Mouse (Mus musculus): ENCODE results near the gene Tctn1.

The Tctn1 gene

DNA sequence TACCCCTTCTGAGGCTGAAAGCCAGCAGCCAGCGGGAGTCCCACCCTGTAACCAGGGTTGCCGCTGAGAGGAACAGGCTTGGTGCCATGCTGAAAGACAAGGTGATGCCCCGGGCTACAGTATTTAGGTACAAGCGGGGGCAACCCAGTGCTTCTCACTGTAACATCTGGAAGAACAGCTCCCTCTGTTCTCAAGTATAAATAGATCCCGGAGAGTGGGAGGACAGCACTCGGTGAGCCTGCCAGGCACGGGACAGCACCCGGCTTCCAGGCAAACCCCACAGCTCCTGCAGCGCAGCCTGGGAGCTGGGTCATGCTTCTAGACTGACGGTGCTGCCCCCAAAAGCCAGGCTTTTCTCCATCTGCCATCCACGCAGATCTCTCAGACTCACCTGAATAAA, 16.7 kb downstream of the Tctn1 start:
- DNase-seq (ENCODE audit: inconsistent ontology term): no peak

GRCm38 (mm10) chr5:122246547-122247167, 17.6 kb downstream of the Tctn1 start:
- DNase-seq (ENCODE audit: inconsistent ontology term): no peak

DNA sequence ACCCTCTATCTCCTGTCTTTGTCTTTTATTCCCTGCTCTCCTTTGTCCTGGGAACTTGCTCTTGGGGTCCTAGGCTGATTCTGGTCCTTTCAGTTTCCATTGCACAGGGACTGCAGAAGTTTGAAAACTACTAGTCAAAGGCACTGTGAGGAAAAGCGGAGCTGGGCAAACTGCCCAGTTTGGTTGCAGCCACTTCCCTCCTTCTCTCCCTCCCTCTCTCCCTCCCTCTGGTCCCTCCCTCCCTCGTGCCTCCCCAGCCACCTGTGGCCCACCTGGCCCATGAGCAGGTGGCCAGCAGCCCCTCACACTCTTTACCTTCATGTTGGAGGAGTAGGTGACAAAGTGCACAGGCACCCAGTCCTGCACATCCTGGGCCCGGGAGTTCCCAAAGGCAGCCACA, 19.1 kb downstream of the Tctn1 start:
- no peak for DNase-seq (ENCODE audit: inconsistent ontology term)

- DNase-seq (ENCODE audit: inconsistent ontology term): no peak
Measured at GRCm38 (mm10) chr5:122243781-122244523, 20.3 kb downstream of the Tctn1 start.

GRCm38 (mm10) chr5:122242521-122243123, 21.6 kb downstream of the Tctn1 start:
- DNase-seq (ENCODE audit: inconsistent ontology term): no peak

- DNase-seq (ENCODE audit: inconsistent ontology term): no peak
Measured at GRCm38 (mm10) chr5:122240989-122241388, 23.3 kb downstream of the Tctn1 start.

GRCm38 (mm10) chr5:122240521-122240920, 23.7 kb downstream of the Tctn1 start:
- no peak for DNase-seq (ENCODE audit: inconsistent ontology term)

- no peak for DNase-seq (ENCODE audit: inconsistent ontology term)
Measured at GRCm38 (mm10) chr5:122239618-122240017, 24.6 kb downstream of the Tctn1 start.

DNA sequence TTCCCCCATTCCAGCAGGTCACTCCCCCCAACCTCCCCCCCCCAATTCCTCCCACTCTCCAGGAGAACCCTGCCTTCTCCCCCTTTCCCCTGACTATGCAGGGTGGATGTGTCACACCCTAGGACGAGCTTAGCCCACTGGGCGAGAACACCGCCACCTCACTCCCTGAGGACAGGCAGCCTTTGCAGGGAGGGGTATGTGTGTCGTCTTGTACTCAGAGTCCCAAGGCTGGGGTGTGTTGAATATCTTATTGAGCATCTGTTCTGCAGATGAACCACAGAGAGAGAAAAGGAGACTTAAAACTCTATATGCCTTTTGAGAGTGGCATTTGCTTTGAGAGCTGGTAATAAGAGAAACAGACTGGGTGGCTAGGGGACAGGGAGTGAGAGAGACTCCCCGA, 27.1 kb downstream of the Tctn1 start:
- DNase-seq (ENCODE audit: inconsistent ontology term): no peak

DNA sequence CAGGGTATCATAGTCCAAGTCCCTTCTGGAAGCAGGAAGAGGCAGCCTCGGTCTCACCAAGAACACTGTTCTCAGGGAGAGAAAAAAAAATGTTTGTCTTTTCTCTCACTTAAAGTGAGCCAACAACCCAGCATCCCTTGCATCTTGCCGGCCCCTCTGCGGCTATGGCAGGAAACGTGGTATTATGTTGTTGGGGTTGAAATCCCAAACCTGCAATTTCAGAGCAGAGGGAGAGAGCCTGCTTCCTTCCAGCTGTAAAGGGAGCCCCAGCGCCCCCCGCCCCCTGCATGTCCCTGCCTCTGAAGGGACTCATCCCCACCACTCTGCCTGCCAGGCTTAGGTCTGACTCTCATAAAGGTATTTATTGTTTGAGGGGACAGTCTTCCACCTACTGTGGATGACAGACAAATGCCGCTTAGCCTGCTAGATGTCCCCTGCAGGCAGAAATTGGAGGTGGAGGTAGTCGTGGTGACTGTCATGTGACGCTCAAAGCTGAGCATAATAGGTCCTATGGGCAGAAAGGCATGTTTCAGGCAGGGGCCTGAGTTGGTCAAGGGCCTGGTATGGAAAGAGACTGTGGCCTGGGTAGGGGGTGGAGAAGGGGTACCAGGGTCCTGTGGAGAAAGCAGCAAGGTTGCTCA, 28.9 kb downstream of the Tctn1 start:
- no peak for DNase-seq (ENCODE audit: inconsistent ontology term)

DNA sequence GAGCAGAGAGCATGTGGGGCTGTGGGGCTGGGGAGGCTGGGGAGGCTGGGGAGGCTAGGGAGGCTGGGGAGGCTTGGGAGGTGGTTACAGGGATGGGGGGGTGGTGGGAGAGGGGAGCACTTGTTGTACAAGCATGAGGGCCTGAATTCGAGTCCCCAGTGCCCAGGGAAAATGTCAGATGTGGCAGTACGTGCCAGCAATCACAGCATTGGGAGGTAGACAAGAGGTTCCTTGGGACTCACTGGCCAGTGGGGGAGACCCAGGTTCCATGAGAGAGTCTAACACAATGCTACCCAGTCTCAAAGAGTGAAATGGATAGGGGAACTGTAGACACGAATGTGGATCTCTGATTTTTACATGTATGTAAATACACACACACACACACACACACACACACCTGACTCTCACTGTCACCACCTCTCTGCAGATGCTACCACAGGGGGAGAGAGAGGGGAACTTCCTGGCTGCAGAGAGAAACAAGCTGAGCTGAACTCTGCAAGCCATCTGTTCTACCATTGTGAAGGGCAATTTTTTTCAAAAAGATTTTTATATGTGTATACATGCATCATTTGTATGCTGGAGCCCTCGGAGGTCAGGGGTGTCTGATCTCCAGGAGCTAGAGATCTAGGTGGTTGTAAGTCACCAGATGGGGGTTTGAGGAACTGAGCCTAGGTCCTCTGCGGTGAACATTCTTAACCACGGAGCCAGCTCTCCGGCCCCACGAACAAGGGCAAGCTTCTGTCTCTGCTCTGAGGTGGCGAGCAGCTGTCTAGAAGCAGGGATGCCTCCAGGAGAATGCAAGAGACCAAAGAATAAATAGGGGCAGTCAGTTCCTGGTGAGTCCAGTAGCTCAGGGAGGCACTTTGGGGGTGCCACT, 29.7 kb downstream of the Tctn1 start:
- DNase-seq (ENCODE audit: inconsistent ontology term): no peak

GRCm38 (mm10) chr5:122233695-122234094, 30.6 kb downstream of the Tctn1 start:
- no peak for DNase-seq (ENCODE audit: inconsistent ontology term)

GRCm38 (mm10) chr5:122233077-122233581, 31.1 kb downstream of the Tctn1 start:
- no peak for DNase-seq (ENCODE audit: inconsistent ontology term)

GRCm38 (mm10) chr5:122232004-122232403, 32.3 kb downstream of the Tctn1 start:
- no peak for DNase-seq (ENCODE audit: inconsistent ontology term)

DNA sequence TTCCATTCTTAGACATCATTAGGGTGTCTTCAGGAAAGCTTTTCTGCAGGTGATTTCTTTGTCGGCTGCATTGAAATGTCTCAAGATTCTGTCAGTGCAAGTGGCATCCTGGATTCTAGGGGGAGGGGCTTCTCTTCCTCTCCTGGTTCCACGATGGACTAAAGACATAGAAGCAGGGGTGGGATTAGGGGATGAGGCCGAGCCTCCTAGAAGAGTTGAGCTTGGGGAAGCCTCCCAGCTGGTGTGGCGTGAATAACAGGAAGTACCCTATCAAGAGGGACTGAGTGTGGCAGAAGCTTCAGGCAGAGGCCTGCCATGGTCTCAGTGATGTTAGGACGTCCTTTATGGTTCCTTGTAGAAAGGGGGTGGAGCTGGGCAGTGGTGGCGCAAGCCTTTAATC, 32.8 kb downstream of the Tctn1 start:
- DNase-seq (ENCODE audit: inconsistent ontology term): no peak

- no peak for DNase-seq (ENCODE audit: inconsistent ontology term)
Measured at GRCm38 (mm10) chr5:122230816-122231215, 33.4 kb downstream of the Tctn1 start.

DNA sequence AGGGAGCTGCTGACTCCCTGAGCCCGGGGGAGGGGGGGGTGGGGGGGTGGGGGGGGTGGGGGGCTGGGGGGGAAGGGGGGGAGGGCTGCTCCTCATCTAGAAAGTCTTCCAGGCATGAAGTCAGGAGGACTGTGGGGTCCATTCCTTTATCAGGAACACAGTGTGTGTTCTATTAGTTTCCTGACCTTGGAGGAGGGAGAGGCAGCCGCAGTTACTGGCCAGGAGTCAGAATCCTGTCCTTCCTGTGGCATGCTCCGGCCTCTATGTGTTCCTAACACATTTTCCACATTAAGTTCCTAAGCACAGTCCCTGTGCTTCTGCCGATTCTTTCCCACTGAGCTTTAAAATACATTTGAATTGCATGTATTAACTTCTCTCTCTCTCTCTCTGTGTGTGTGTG, 35.5 kb downstream of the Tctn1 start:
- DNase-seq (ENCODE audit: inconsistent ontology term): no peak

DNA sequence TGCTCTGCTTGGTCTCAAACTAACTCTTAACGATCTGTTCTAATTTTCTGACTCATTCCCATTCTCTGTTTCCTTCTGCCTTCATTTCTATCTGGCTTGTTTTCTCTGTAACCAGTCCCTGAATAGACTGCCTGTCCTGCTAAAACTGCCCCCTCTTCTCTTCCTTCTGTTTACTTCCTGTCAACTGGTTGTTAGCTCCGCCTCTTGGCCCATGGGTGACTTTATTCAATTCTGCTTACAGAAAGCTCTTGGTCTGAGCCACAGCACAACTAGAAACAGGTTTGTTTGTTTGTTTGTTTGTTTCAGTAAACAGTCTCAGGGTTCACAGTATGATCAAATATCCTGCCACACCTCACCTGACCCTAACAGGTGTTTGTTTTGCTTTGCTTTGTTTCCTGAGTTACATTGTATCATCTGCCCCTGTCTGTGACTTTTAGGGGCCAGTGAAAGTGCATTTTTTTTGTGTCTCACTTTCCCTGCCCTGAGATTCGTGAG, 35.9 kb downstream of the Tctn1 start:
- DNase-seq (ENCODE audit: inconsistent ontology term): no peak

GRCm38 (mm10) chr5:122224291-122224690, 40.0 kb downstream of the Tctn1 start:
- DNase-seq (ENCODE audit: inconsistent ontology term): no peak

DNA sequence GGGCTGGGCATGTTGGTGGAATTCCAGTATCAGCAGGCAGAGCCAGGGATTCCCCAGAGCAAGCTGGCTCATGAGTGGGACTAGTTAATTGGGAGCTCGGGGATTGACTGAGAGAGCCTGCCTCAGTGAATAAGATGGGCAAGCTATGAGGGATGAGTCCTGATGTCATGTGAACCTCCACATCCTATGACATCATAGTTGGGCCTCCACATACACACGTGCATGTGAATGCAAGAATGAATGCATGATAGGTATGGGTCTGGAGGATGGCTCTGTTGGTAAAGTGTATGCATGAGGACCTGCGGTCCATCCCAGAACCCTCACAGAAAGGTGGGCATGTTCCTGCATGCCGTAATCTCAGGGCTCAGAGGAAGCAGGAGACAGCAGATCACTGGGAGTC, 43.2 kb downstream of the Tctn1 start:
- no peak for DNase-seq (ENCODE audit: inconsistent ontology term)
